Comparison of ENCODE assay signal across 8 mouse cellular contexts in genomic region chr2:160619831-160620230, GRCm38 (mm10). TPM values are rescaled to one million over a fixed set of nuclear protein-coding genes. Genes with fewer than 3 reads are reported as not detected.
A peak's percentile ranks its signal among the peaks of the same experiment; 100 is the strongest.
DNase-seq lines count a peak whose midpoint lies in the region; ATAC-seq and TF ChIP-seq lines count a peak whose summit lies in the region.

No protein-coding gene starts in this region.

- H3K9ac ChIP-seq in midbrain, embryonic 14.5 days (replicated peaks; ENCODE audit: low read length) = no peak overlapping the region
- no peak overlapping the region for H3K9ac ChIP-seq in lung, embryonic 14.5 days

- H3K36me3 ChIP-seq in midbrain, embryonic 14.5 days (ENCODE audit: control insufficient read depth, insufficient read depth, low read length) = no peaks in the 10 kb centered on the region
- no peaks in the 10 kb centered on the region for H3K36me3 ChIP-seq in midbrain, embryonic 10.5 days
- H3K36me3 ChIP-seq in lung, embryonic 14.5 days (ENCODE audit: insufficient read depth) = no peaks in the 10 kb centered on the region

- no peak for ATAC-seq in midbrain, embryonic 14.5 days (ENCODE audit: low FRiP score, low TSS enrichment)
- ATAC-seq in lung, embryonic 14.5 days (ENCODE audit: insufficient read depth) = peak; percentile 69

- DNase-seq in midbrain, embryonic 14.5 days = peak; percentile 43
- no peak for DNase-seq in midbrain, embryonic 10.5 days (ENCODE audit: low spot score)
- DNase-seq in gastrocnemius, adult 8-10 months (ENCODE audit: low spot score in 2 of 2) = peak; percentile 45 to 55
- peak; percentile 57 for DNase-seq in kidney, adult 11 months
- peak; percentile 90 for DNase-seq in lung, embryonic 14.5 days
- DNase-seq in urinary bladder, postnatal 36 days (ENCODE audit: low spot score in 2 of 2) = peak; percentile 26 to 75
- no peak for DNase-seq in frontal cortex, adult 2 months (ENCODE audit: extremely low spot score in 1 of 2, low spot score in 1 of 2)
- no peak for DNase-seq in cerebellum, adult 9-10 months

- 63% methylated on average over 9 of the region's 9 CpGs for WGBS in midbrain, embryonic 14.5 days
- 81% methylated on average over 9 of the region's 9 CpGs for WGBS in midbrain, embryonic 10.5 days
- 7% methylated on average over 9 of the region's 9 CpGs for WGBS in lung, embryonic 14.5 days

- H3K9me3 ChIP-seq in midbrain, embryonic 14.5 days (ENCODE audit: control insufficient read depth, low read length) = no peaks in the 10 kb centered on the region
- H3K9me3 ChIP-seq in midbrain, embryonic 10.5 days (replicated peaks) = no peaks in the 10 kb centered on the region
- no peaks in the 10 kb centered on the region for H3K9me3 ChIP-seq in lung, embryonic 14.5 days (ENCODE audit: low read depth, low read length)

- H3K4me3 ChIP-seq in midbrain, embryonic 14.5 days (replicated peaks; ENCODE audit: low read depth, low read length) = no peak overlapping the region
- H3K4me3 ChIP-seq in midbrain, embryonic 10.5 days = no peak overlapping the region
- H3K4me3 ChIP-seq in lung, embryonic 14.5 days (ENCODE audit: low read depth, low read length) = no peak overlapping the region

- 0 out of 2 replicates have a peak, but pooled peaks cover 2% of the 10 kb centered on the region for H3K4me1 ChIP-seq in midbrain, embryonic 14.5 days (ENCODE audit: control insufficient read depth, insufficient read depth, low read length)
- H3K4me1 ChIP-seq in midbrain, embryonic 10.5 days = peaks cover 9% of the 10 kb centered on the region
- H3K4me1 ChIP-seq in lung, embryonic 14.5 days (ENCODE audit: insufficient read depth) = peaks cover 18% of the 10 kb centered on the region

- no peaks in the 10 kb centered on the region for H3K27me3 ChIP-seq in midbrain, embryonic 14.5 days (ENCODE audit: control insufficient read depth, insufficient read depth, low read length)
- no peaks in the 10 kb centered on the region for H3K27me3 ChIP-seq in midbrain, embryonic 10.5 days (ENCODE audit: low read depth, poor library complexity, severe bottlenecking)
- no peaks in the 10 kb centered on the region for H3K27me3 ChIP-seq in lung, embryonic 14.5 days (ENCODE audit: insufficient read depth, low read length)

- no peak overlapping the region for H3K27ac ChIP-seq in midbrain, embryonic 14.5 days (replicated peaks; ENCODE audit: low read depth, low read length)
- H3K27ac ChIP-seq in midbrain, embryonic 10.5 days (replicated peaks) = no peak overlapping the region
- peak overlapping the region; percentile 76 for H3K27ac ChIP-seq in lung, embryonic 14.5 days (ENCODE audit: low read depth)

- no peak overlapping the region for H3K4me2 ChIP-seq in midbrain, embryonic 14.5 days (ENCODE audit: low read length)
- peak overlapping the region; percentile 23 for H3K4me2 ChIP-seq in lung, embryonic 14.5 days

- TF ChIP-seq CTCF in lung, embryonic 14.5 days (IDR thresholded peaks at IDR 0.05; ENCODE audit: low read depth) = no peak

RNA-seq across cellular contexts. Expression of gene Top1, which starts 25.9 kb away (rescaled TPM):
- 83.2 and 83.5 TPM in 2 replicates for polyA plus RNA-seq in midbrain, embryonic 14.5 days (2014; fragmentation: Nextera tagmentation; extraction: Ambion mirVana)
- polyA plus RNA-seq in midbrain, embryonic 10.5 days (2016; fragmentation: Nextera tagmentation; extraction: Ambion mirVana) = 107 and 108 TPM in 2 replicates
- 10 to 100 TPM; 34.2 to 39.3 (median 36.7) TPM for total RNA-seq in gastrocnemius, adult 8-10 months (2022)
- 77.6 and 83.0 TPM in 2 replicates for polyA plus RNA-seq in lung, embryonic 14.5 days (2014; fragmentation: Nextera tagmentation; extraction: Ambion mirVana)
- 36.0 and 38.2 TPM in 2 replicates for polyA plus RNA-seq in frontal cortex, adult 2 months (2012; rRNA removed)

Comparison
In these comparisons a context has a peak if more than half of its experiments do, and no peak if none do; other contexts are left out.
1. DNase-seq: peak in midbrain, embryonic 14.5 days (single experiment), gastrocnemius, adult 8-10 months (2 of 2), kidney, adult 11 months (single experiment), lung, embryonic 14.5 days (single experiment) and urinary bladder, postnatal 36 days (2 of 2); none in midbrain, embryonic 10.5 days (single experiment), frontal cortex, adult 2 months (0 of 2) and cerebellum, adult 9-10 months (single experiment).